Mouse (Mus musculus) megakaryocyte, embryonic 14.5 days (primary cell): ENCODE results near the gene Fbn1.

Experiments used
- FLI1 ChIP-seq: IDR thresholded peaks from 2 replicates; pipeline ENCODE4 v1.6.1; 2012; ENCODE audit warnings: low read length, inconsistent platforms, mixed read lengths
- GATA1 ChIP-seq: IDR thresholded peaks from 3 replicates; pipeline ENCODE4 v1.6.1; 2012; ENCODE audit warnings: mixed read lengths, low read length, inconsistent platforms, borderline replicate concordance

DNA sequence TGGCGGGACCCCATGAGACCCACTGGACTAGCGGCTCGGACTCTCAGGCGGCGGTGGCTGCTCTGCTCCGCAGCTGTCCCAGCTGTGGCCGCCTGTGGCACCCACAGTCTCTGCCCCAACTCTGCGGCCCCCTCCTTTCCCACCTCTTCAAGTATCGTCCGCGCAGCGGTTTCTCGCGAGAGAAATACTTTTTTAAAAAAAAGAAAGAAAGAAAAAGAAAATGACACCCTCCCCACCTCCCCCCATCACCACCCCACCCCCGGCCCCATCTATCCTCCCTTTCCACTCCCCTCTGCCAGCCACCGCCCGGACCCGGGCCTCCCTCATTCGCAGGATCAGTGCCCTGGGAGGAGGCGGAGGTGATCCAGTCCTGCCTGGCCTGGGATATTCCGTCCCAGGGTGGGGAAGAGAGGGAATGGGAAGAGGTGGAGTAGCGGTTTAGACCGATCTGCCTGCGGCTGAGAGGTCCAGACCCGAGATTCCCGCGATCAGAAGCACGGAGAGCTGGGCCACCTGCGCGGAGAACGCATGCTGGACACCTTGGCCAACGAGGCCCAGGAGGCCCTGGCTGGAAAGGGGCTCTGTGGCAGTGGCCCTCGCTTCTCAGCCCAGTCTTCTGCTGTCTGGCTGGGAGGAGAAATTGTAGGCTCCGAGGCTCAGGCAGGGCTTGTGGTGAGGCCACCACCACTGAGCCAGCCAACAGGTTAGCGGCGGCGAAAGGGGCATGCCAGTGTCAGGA lies 1.3 kb downstream of the Fbn1 start:
- TF ChIP-seq GATA1 (no peak), FLI1 (no peak)
